Mouse (Mus musculus) testis, postnatal 14 days (tissue): ENCODE measurements around the gene Vps26b.

Experiments
- DNase-seq: peaks from one replicate; pipeline ENCODE4 v3.0.0; 2021; ENCODE audit warnings: low spot score

Vps26b gene

GRCm38 (mm10) chr9:26993900-26994299, 36.0 kb downstream of the Vps26b start:
- DNase-seq, result no peak

GRCm38 (mm10) chr9:26993118-26993517, 36.7 kb downstream of the Vps26b start:
- DNase-seq, result no peak

GRCm38 (mm10) chr9:26990181-26990580, 39.7 kb downstream of the Vps26b start:
- no peak for DNase-seq

GRCm38 (mm10) chr9:26985668-26986277, 44.1 kb downstream of the Vps26b start:
- DNase-seq, result no peak

GRCm38 (mm10) chr9:26985090-26985613, 44.7 kb downstream of the Vps26b start:
- no peak for DNase-seq

- DNase-seq, result no peak
Measured at GRCm38 (mm10) chr9:26978776-26979175, 51.1 kb downstream of the Vps26b start.

- DNase-seq, result no peak
Measured at GRCm38 (mm10) chr9:26977754-26978153, 52.1 kb downstream of the Vps26b start.
